Mouse (Mus musculus) megakaryocyte, embryonic 14.5 days (primary cell): ENCODE results near the gene Rab40c.

Experiments
- FLI1 ChIP-seq: IDR thresholded peaks from 2 replicates; pipeline ENCODE4 v1.6.1; 2012; ENCODE audit warnings: low read length, inconsistent platforms, mixed read lengths
- GATA1 ChIP-seq: IDR thresholded peaks from 3 replicates; pipeline ENCODE4 v1.6.1; 2012; ENCODE audit warnings: mixed read lengths, low read length, inconsistent platforms, borderline replicate concordance

DNA sequence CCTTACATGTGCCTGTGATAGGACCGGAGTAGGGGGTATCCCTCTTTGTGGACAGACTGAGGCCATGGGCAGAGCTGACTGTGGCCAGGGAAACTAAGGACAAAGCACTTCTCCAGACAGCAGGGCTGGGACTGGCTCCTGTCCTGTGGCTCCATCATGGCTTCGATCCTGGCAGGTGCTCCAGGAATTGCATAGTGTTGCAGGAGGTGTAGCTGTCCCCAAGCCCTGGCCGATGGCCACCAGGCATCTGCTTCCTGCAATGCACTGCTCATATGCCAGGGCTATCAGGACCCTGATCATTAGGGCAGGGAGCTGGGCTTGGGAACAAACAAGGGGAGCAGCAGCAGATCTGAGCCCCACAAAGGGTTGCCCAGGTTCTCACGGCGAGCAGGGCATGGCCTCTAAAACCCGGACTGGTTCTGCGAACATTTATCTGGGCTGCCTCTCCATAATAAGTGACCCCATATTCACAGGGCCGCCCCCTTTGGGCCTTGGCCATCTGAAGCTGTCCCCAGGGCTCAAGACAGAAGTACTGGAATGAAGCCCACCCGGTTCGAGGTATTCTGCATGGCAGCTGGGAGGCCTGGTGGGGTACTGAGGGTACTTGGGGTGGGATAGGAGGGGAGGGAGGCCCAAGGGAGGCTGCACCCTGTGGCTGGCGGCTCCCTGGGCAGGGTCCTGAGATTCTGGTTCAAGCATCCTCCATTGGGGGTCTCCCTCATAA, 39.4 kb upstream of the Rab40c start:
- no peak for TF ChIP-seq GATA1
- TF ChIP-seq FLI1 = no peak
